In genomic region chr12:46754325-46754848, GRCm38 (mm10) we compare ENCODE assay signal across 22 mouse cellular contexts.
DNase-seq lines count a peak whose midpoint lies in the region; ATAC-seq and TF ChIP-seq lines count a peak whose summit lies in the region.
"Had no signal": no experiment of that assay in that cellular context is flagged by ENCODE, and none has a peak within 500 bp of the region (broad histone marks: within the 10 kb centered on the region; RNA-seq: fewer than 3 reads in every experiment).

No protein-coding gene starts in this region.

- TF ChIP-seq EP300 in liver, postnatal 0 days (IDR thresholded peaks at IDR 0.05; ENCODE audit: low read depth): no peak

- no peak overlapping the region for H3K27ac ChIP-seq in liver, embryonic 12.5 days
- no peak overlapping the region for H3K27ac ChIP-seq in liver, postnatal 0 days (ENCODE audit: low read depth)
- peak overlapping the region; percentile 22; the same call in 1 of the 2 replicates for H3K27ac ChIP-seq in midbrain, embryonic 13.5 days
- no peak overlapping the region for H3K27ac ChIP-seq in heart, embryonic 12.5 days (ENCODE audit: poor library complexity, severe bottlenecking)
- H3K27ac ChIP-seq: embryonic facial prominence, embryonic 10.5 days; forebrain, embryonic 15.5 days; heart, adult 2 months; layer of hippocampus, adult 2 months; liver, embryonic 13.5 days had no signal

- H3K27me3 ChIP-seq in liver, embryonic 12.5 days (replicated peaks): no peaks in the 10 kb centered on the region
- no peaks in the 10 kb centered on the region for H3K27me3 ChIP-seq in liver, postnatal 0 days (ENCODE audit: insufficient read depth, low read length)
- H3K27me3 ChIP-seq in midbrain, embryonic 13.5 days: no peaks in the 10 kb centered on the region
- no peaks in the 10 kb centered on the region for H3K27me3 ChIP-seq in heart, embryonic 12.5 days (replicated peaks)
- H3K27me3 ChIP-seq: forebrain, embryonic 15.5 days; liver, embryonic 13.5 days had no signal

- H3K4me1 ChIP-seq in liver, embryonic 12.5 days: 0 out of 2 replicates have a peak, but pooled peaks cover 3% of the 10 kb centered on the region
- H3K4me1 ChIP-seq in liver, postnatal 0 days (ENCODE audit: insufficient read depth): no peaks in the 10 kb centered on the region
- peaks cover 12% of the 10 kb centered on the region for H3K4me1 ChIP-seq in midbrain, embryonic 13.5 days (replicated peaks)
- H3K4me1 ChIP-seq in heart, embryonic 12.5 days (replicated peaks): no peaks in the 10 kb centered on the region; the same call in 1 of the 2 replicates
- H3K4me1 ChIP-seq: embryonic facial prominence, embryonic 10.5 days; forebrain, embryonic 15.5 days; liver, embryonic 13.5 days had no signal

- H3K36me3 ChIP-seq in liver, embryonic 12.5 days: no peaks in the 10 kb centered on the region
- no peaks in the 10 kb centered on the region for H3K36me3 ChIP-seq in liver, postnatal 0 days (replicated peaks; ENCODE audit: insufficient read depth, low read length)
- no peaks in the 10 kb centered on the region for H3K36me3 ChIP-seq in midbrain, embryonic 13.5 days
- no peaks in the 10 kb centered on the region for H3K36me3 ChIP-seq in heart, embryonic 12.5 days
- H3K36me3 ChIP-seq: embryonic facial prominence, embryonic 10.5 days; forebrain, embryonic 15.5 days; liver, embryonic 13.5 days had no signal

- ATAC-seq in cerebellum, adult (ENCODE audit: insufficient number of reproducible peaks, low FRiP score, low TSS enrichment): 0 out of 2 replicates have a peak, but pooled peaks have one; percentile 36
- ATAC-seq in liver, embryonic 12.5 days: peak; percentile 51; the same call in 1 of the 2 replicates
- ATAC-seq in liver, postnatal 0 days: no peak
- ATAC-seq in midbrain, embryonic 13.5 days: peak; percentile 53
- no peak for ATAC-seq in heart, embryonic 12.5 days (ENCODE audit: insufficient number of reproducible peaks, low FRiP score)
- ATAC-seq: forebrain, embryonic 15.5 days had no signal

- DNase-seq in cerebellum, adult 8-10 months: no peak
- DNase-seq in liver, postnatal 0 days: no peak
- peak; percentile 9 for DNase-seq in retina, embryonic 14.5 days (ENCODE audit: low spot score)
- DNase-seq in layer of hippocampus, adult 18-20 months (ENCODE audit: low spot score in 2 of 2): no peak
- DNase-seq: adrenal gland, postnatal 25 days; cerebellum, adult 11 months; cerebellum, postnatal 10 days; gastrocnemius, postnatal 14 days; heart, adult 2 months; kidney, adult 9 months; kidney, postnatal 14 days; liver, embryonic 13.5 days; lung, embryonic 14.5 days; right cerebral cortex, postnatal 14 days; spleen, adult 18-20 months had no signal

- H3K4me3 ChIP-seq in liver, embryonic 12.5 days: no peak overlapping the region
- H3K4me3 ChIP-seq in liver, postnatal 0 days (ENCODE audit: low read depth, low read length): no peak overlapping the region
- H3K4me3 ChIP-seq in midbrain, embryonic 13.5 days (replicated peaks): no peak overlapping the region
- H3K4me3 ChIP-seq in heart, embryonic 12.5 days: no peak overlapping the region
- H3K4me3 ChIP-seq: embryonic facial prominence, embryonic 10.5 days; forebrain, embryonic 15.5 days; heart, adult 2 months; layer of hippocampus, adult 2 months; liver, embryonic 13.5 days had no signal

- WGBS in liver, embryonic 12.5 days (ENCODE audit: insufficient replicate concordance): 43% methylated on average over 4 of the region's 4 CpGs
- 51% methylated on average over 4 of the region's 4 CpGs for WGBS in liver, postnatal 0 days (ENCODE audit: insufficient replicate concordance)
- 55% methylated on average over 4 of the region's 4 CpGs for WGBS in midbrain, embryonic 13.5 days
- 54% methylated on average over 4 of the region's 4 CpGs for WGBS in heart, embryonic 12.5 days

- H3K9ac ChIP-seq in liver, embryonic 12.5 days: no peak overlapping the region
- no peak overlapping the region for H3K9ac ChIP-seq in liver, postnatal 0 days (replicated peaks)
- H3K9ac ChIP-seq in midbrain, embryonic 13.5 days (replicated peaks): no peak overlapping the region
- no peak overlapping the region for H3K9ac ChIP-seq in heart, embryonic 12.5 days
- H3K9ac ChIP-seq: forebrain, embryonic 15.5 days; liver, embryonic 13.5 days; lung, embryonic 14.5 days had no signal

- no peak for TF ChIP-seq CTCF in liver, postnatal 0 days (IDR thresholded peaks at IDR 0.05; ENCODE audit: low read depth)

- H3K9me3 ChIP-seq in liver, embryonic 12.5 days (replicated peaks): no peaks in the 10 kb centered on the region
- no peaks in the 10 kb centered on the region for H3K9me3 ChIP-seq in liver, postnatal 0 days (ENCODE audit: low read length)
- H3K9me3 ChIP-seq in midbrain, embryonic 13.5 days: no peaks in the 10 kb centered on the region
- no peaks in the 10 kb centered on the region for H3K9me3 ChIP-seq in heart, embryonic 12.5 days (replicated peaks)
- H3K9me3 ChIP-seq: embryonic facial prominence, embryonic 10.5 days; forebrain, embryonic 15.5 days; liver, embryonic 13.5 days had no signal

- no peak overlapping the region for H3K4me2 ChIP-seq in liver, embryonic 12.5 days
- no peak overlapping the region for H3K4me2 ChIP-seq in liver, postnatal 0 days (ENCODE audit: low read depth, low read length)
- H3K4me2 ChIP-seq in midbrain, embryonic 13.5 days (replicated peaks): no peak overlapping the region
- H3K4me2 ChIP-seq in heart, embryonic 12.5 days: no peak overlapping the region
- H3K4me2 ChIP-seq: forebrain, embryonic 15.5 days; liver, embryonic 13.5 days; lung, embryonic 14.5 days had no signal

Comparison
In these comparisons a context has a peak if more than half of its experiments do, and no peak if none do; other contexts are left out.
1. ATAC-seq: peak in cerebellum, adult (single experiment), liver, embryonic 12.5 days (single experiment) and midbrain, embryonic 13.5 days (single experiment); none in liver, postnatal 0 days (single experiment) and heart, embryonic 12.5 days (single experiment).